Mouse (Mus musculus): Measurements from ENCODE around the gene Adamts9.

GRCm38 (mm10) chr6:92776356-92776755 is 166.9 kb downstream of the Adamts9 start:
- TF ChIP-seq CTCF (IDR thresholded peaks at IDR 0.05) (peak; percentile 74), EP300 (IDR thresholded peaks at IDR 0.05) (no peak)

Measured in lung, postnatal 0 days (tissue).